Mouse (Mus musculus) hindbrain, embryonic 13.5 days (tissue): ENCODE measurements around the gene Rpf2. TPM values are rescaled to one million over a fixed set of nuclear protein-coding genes. Genes with fewer than 3 reads are reported as not detected.

Experiments used
- ATAC-seq: fragments of 200-750 bp; cut with Nextera tagmentation; 2 replicates; pipeline ENCODE4 v1.8.0; 2017; ENCODE audit warnings: moderate TSS enrichment; ENCODE audit not compliant: low FRiP score
- H3K27ac ChIP-seq: fragments of 300-500 bp; sonication (generic); 2 replicates; pipeline ENCODE4 v1.5.1; 2015; ENCODE audit warnings: inconsistent platforms, mild to moderate bottlenecking, moderate library complexity
- H3K27me3 ChIP-seq: fragments of 300-500 bp; sonication (generic); 2 replicates; pipeline ENCODE4 v1.6.1; 2015; ENCODE audit warnings: mild to moderate bottlenecking, inconsistent platforms
- H3K36me3 ChIP-seq: fragments of 300-500 bp; sonication (generic); 2 replicates; pipeline ENCODE4 v1.6.1; 2015; ENCODE audit warnings: mild to moderate bottlenecking, inconsistent platforms
- H3K4me1 ChIP-seq: fragments of 300-500 bp; sonication (generic); replicated peaks from 2 replicates; pipeline ENCODE4 v1.6.1; 2015; ENCODE audit warnings: inconsistent platforms
- H3K4me2 ChIP-seq: fragments of 300-500 bp; sonication (generic); 2 replicates; pipeline ENCODE4 v1.6.1; 2015; ENCODE audit warnings: inconsistent platforms, mild to moderate bottlenecking, moderate library complexity
- H3K4me3 ChIP-seq: fragments of 300-500 bp; sonication (generic); 2 replicates; pipeline ENCODE4 v1.5.1; 2015; ENCODE audit warnings: mild to moderate bottlenecking, inconsistent platforms
- H3K9ac ChIP-seq: fragments of 300-500 bp; sonication (generic); 2 replicates; pipeline ENCODE4 v1.6.1; 2015; ENCODE audit warnings: mild to moderate bottlenecking, inconsistent platforms
- H3K9me3 ChIP-seq: fragments of 300-500 bp; sonication (generic); 2 replicates; pipeline ENCODE4 v1.6.1; 2016; ENCODE audit warnings: inconsistent platforms
- WGBS: fragments of 180-500 bp; shearing (Covaris S2); methylation state at CpG from one replicate; pipeline ENCODE4 v1.1.7; 2015; 5-methylcytosine and 5-hydroxymethylcytosine counted together
- polyA plus RNA-seq: library from polyadenylated mRNA; unstranded; fragments of >200 nt; fragmentation: Nextera tagmentation; extraction: Ambion mirVana; gene quantifications from 2 replicates; pipeline ENCODE4 v1.2.1, GENCODE M21; 2015

Rpf2 gene
- polyA plus RNA-seq: 72.6 and 81.7 TPM in 2 replicates

- peak; percentile 96 for ATAC-seq
- Histone ChIP-seq H3K9ac (peak within 1 kb of the TSS; percentile 78), H3K4me3 (peak within 1 kb of the TSS; percentile 78), H3K27ac (peak within 1 kb of the TSS; percentile 88), H3K9me3 (no peaks in the 10 kb centered on the region), H3K4me1 (peaks cover 16% of the 10 kb centered on the region), H3K4me2 (peak within 1 kb of the TSS; percentile 70), H3K27me3 (no peaks in the 10 kb centered on the region), H3K36me3 (peaks cover 62% of the 10 kb centered on the region)
- WGBS: under 1% methylated on average over 54 of the region's 54 CpGs
Measured at GRCm38 (mm10) chr10:40246374-40247165, at the start of gene Rpf2. Gene Rpf2, minus strand, starts transcription at chr10:40247036.

DNA sequence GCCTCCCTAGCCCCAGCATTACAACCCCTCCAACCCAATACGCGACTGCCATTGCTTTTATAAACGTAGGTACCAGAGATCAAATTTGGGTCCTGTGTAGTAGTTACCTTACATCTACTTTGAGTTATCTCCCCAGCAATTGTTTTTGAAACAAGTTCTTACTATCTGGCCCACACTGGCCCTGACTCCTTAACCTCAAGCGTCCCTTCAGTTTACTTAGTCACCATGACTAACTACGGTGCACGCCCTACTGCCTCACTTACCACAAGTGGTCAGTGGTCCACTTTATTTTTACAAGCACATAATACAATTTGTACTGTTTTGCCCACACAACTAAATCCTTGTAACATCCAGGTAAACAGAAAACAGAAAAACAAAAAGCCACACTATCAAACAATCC, 45.8 kb upstream of the Rpf2 start:
- peaks cover 28% of the 10 kb centered on the region for H3K36me3 ChIP-seq
- WGBS: 95% methylated on average over 6 of the region's 6 CpGs
- H3K4me1 ChIP-seq: peaks cover 17% of the 10 kb centered on the region
- no peak overlapping the region for H3K27ac ChIP-seq
- H3K9me3 ChIP-seq: no peaks in the 10 kb centered on the region
- H3K4me2 ChIP-seq: no peak overlapping the region
- ATAC-seq: no peak
- H3K9ac ChIP-seq: no peak overlapping the region
- no peaks in the 10 kb centered on the region for H3K27me3 ChIP-seq
- no peak overlapping the region for H3K4me3 ChIP-seq

- Histone ChIP-seq H3K4me3 (no peak overlapping the region), H3K4me2 (no peak overlapping the region), H3K9ac (no peak overlapping the region), H3K36me3 (peaks cover 45% of the 10 kb centered on the region), H3K4me1 (no peaks in the 10 kb centered on the region), H3K9me3 (no peaks in the 10 kb centered on the region), H3K27me3 (no peaks in the 10 kb centered on the region), H3K27ac (no peak overlapping the region)
- WGBS: 90% methylated on average over 1 of the region's 1 CpGs
- no peak for ATAC-seq
Measured at GRCm38 (mm10) chr10:40286767-40287166, 39.9 kb upstream of the Rpf2 start.

DNA sequence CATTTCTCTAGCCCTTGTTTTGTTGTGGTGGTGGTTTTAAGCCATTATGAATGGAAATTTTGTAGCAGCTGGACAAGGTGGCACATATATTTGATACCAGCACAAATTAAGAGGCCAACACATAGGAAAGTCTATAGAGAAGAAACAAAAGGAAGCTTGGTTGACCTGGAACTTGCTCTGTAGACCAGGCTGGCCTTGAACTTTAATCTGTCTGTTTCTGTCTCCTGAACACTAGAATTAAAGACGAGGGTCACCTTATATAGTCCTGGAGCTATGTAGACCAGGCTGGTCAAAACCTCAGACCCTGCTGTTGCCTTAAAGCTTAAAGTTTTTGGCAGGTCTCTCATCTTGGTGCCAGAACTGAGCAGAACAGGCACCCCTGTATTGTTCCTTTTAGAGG, 38.7 kb upstream of the Rpf2 start:
- no peaks in the 10 kb centered on the region for H3K4me1 ChIP-seq
- H3K4me3 ChIP-seq: no peak overlapping the region
- H3K9ac ChIP-seq: no peak overlapping the region
- H3K27ac ChIP-seq: no peak overlapping the region
- no peaks in the 10 kb centered on the region for H3K9me3 ChIP-seq
- ATAC-seq: no peak
- peaks cover 33% of the 10 kb centered on the region for H3K36me3 ChIP-seq
- WGBS: 88% methylated on average over 1 of the region's 1 CpGs
- H3K27me3 ChIP-seq: no peaks in the 10 kb centered on the region
- no peak overlapping the region for H3K4me2 ChIP-seq

DNA sequence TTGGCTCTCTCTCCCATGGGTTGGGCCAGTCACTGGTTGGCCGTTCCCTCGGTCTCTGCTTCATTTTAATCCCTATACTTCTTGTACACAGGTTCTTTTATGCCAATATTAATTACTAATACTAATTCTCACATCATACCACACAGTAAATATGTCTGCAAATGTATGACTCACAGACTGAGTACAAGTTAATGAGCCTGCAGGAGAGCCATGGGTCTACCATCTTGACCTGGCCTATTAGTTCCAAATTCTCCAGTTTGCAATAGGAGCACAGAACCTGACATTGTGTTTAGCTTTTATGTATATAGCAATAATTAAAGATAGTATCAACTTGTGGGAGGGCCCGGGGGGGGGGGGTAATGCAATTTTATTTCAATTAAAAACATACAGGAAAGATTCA, 38.2 kb upstream of the Rpf2 start:
- WGBS: 90% methylated on average over 3 of the region's 3 CpGs
- no peak for ATAC-seq
- Histone ChIP-seq H3K36me3 (peaks cover 32% of the 10 kb centered on the region), H3K27me3 (no peaks in the 10 kb centered on the region), H3K4me2 (no peak overlapping the region), H3K27ac (no peak overlapping the region), H3K9ac (no peak overlapping the region), H3K4me1 (no peaks in the 10 kb centered on the region), H3K4me3 (no peak overlapping the region), H3K9me3 (no peaks in the 10 kb centered on the region)

DNA sequence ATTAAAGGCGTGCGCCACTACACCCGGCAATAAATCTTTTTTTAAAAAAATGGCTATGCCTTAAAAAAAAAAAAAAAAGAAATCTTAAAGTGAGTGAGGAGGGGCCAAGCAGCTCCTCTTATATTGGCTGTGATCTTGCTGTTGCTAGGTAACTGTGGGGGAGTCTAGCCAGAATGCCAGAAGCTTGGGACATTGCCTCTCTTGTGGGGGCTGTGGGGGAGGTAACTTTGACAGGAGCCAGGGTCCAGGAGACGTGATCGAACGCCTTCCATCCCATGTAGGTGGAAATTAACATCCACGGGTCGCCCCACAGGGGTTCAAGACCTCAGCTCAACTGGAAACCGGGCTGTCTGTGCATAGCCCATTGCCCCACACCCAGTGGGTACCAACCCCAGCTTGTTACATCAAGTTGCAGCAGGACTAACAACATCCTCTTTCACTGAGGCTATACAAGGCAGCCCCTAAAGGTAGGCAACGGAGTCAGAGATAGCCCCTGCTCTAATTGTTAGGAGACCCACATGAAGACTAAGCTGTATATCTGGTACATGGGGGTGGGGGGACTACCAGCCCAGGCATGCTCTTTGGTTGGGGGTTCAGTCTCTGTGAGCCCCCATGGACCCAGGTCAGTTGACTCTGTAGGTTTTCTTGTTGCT, 37.5 kb upstream of the Rpf2 start:
- Histone ChIP-seq H3K4me1 (no peaks in the 10 kb centered on the region), H3K4me3 (no peak overlapping the region), H3K27ac (no peak overlapping the region), H3K9me3 (no peaks in the 10 kb centered on the region), H3K9ac (no peak overlapping the region), H3K4me2 (no peak overlapping the region), H3K36me3 (peaks cover 27% of the 10 kb centered on the region), H3K27me3 (no peaks in the 10 kb centered on the region)
- ATAC-seq: no peak
- 72% methylated on average over 10 of the region's 10 CpGs for WGBS

- 94% methylated on average over 9 of the region's 9 CpGs for WGBS
Measured at GRCm38 (mm10) chr10:40283636-40284035, 36.8 kb upstream of the Rpf2 start.

GRCm38 (mm10) chr10:40281565-40281964, 34.7 kb upstream of the Rpf2 start:
- no peak overlapping the region for H3K27ac ChIP-seq
- H3K4me1 ChIP-seq: no peaks in the 10 kb centered on the region
- H3K4me2 ChIP-seq: no peak overlapping the region
- 95% methylated on average over 2 of the region's 2 CpGs for WGBS
- no peaks in the 10 kb centered on the region for H3K27me3 ChIP-seq
- no peak overlapping the region for H3K4me3 ChIP-seq
- peaks cover 24% of the 10 kb centered on the region for H3K36me3 ChIP-seq
- ATAC-seq: no peak
- no peaks in the 10 kb centered on the region for H3K9me3 ChIP-seq
- no peak overlapping the region for H3K9ac ChIP-seq

More at GRCm38 (mm10) chr10:40283636-40284035, 36.8 kb upstream of the Rpf2 start:
- no peaks in the 10 kb centered on the region for H3K4me1 ChIP-seq
- no peak for ATAC-seq
- peaks cover 27% of the 10 kb centered on the region for H3K36me3 ChIP-seq
- H3K4me2 ChIP-seq: no peak overlapping the region
- no peak overlapping the region for H3K27ac ChIP-seq
- H3K4me3 ChIP-seq: no peak overlapping the region
- no peaks in the 10 kb centered on the region for H3K27me3 ChIP-seq
- H3K9ac ChIP-seq: no peak overlapping the region
- H3K9me3 ChIP-seq: no peaks in the 10 kb centered on the region

DNA sequence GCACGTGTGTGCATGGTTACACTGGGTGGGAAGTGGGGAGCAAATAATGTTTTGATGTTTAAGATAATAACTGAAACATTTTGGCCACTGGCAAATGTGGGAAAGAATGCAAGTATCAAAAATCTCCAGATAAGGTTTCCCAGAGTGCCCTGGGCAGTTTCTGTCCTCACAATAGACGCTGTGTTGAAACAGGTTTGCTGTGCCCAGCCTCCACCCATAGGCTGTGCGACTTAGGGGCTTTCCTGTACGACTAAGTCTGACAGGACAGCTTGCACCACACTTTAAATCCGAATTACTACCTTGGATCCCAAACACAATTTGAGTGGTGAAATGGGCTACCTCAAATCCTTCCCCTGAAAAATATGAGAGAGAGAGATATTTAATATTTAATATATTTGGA, 31.5 kb upstream of the Rpf2 start:
- H3K4me3 ChIP-seq: no peak overlapping the region
- H3K4me1 ChIP-seq: no peaks in the 10 kb centered on the region
- no peak overlapping the region for H3K4me2 ChIP-seq
- H3K36me3 ChIP-seq: peaks cover 6% of the 10 kb centered on the region; the same call in 1 of the 2 replicates
- no peak overlapping the region for H3K27ac ChIP-seq
- H3K27me3 ChIP-seq: no peaks in the 10 kb centered on the region
- H3K9me3 ChIP-seq: no peaks in the 10 kb centered on the region
- no peak for ATAC-seq
- 75% methylated on average over 5 of the region's 5 CpGs for WGBS
- H3K9ac ChIP-seq: no peak overlapping the region

DNA sequence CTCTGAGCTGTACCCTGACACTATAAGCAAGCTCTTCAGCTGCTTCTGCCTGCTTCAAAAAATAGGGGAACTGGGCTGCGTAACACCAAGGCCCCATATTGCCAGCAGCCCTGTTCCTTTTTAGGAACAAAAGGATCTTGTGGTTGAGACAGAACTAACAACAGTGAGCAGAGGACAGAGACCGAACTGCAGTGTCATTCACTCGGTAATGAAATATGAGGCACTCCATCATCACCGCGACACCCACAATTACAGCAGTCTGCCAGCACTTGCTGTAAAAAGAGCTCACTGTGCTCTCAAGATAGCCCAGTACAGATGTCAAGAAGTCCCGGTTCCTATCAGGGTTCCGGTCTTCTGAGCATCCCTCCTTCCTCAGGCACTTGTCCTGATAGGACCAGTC, 29.2 kb upstream of the Rpf2 start:
- Histone ChIP-seq H3K4me2 (no peak overlapping the region), H3K9ac (peak overlapping the region; percentile 3; the same call in 1 of the 2 replicates), H3K4me3 (no peak overlapping the region), H3K9me3 (no peaks in the 10 kb centered on the region), H3K36me3 (no peaks in the 10 kb centered on the region), H3K27me3 (no peaks in the 10 kb centered on the region), H3K27ac (no peak overlapping the region), H3K4me1 (no peaks in the 10 kb centered on the region)
- no peak for ATAC-seq
- WGBS: 69% methylated on average over 7 of the region's 7 CpGs

DNA sequence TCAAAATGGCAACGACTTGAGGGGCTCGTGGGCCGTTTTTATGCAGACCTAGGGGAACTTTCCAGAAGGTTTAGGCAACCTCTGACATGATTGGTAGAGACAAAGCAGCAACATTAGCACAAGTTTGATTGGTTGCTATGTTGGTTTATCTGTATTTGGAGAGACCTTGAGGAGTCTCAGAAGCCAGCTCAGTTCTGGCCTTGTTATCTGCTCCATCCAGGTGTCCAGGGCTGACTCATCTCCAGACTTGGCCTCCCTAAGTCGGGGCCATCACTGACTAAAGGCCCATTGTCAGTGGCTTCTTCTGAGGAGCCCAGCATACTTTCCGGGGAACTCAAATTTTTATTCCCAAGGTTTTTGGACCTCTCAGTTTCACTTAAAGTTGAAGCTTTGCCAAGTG, 27.1 kb upstream of the Rpf2 start:
- Histone ChIP-seq H3K27me3 (no peaks in the 10 kb centered on the region), H3K4me2 (no peak overlapping the region), H3K27ac (no peak overlapping the region), H3K4me3 (no peak overlapping the region), H3K36me3 (no peaks in the 10 kb centered on the region), H3K9ac (no peak overlapping the region), H3K9me3 (no peaks in the 10 kb centered on the region), H3K4me1 (no peaks in the 10 kb centered on the region)
- WGBS: 82% methylated on average over 5 of the region's 5 CpGs
- no peak for ATAC-seq

DNA sequence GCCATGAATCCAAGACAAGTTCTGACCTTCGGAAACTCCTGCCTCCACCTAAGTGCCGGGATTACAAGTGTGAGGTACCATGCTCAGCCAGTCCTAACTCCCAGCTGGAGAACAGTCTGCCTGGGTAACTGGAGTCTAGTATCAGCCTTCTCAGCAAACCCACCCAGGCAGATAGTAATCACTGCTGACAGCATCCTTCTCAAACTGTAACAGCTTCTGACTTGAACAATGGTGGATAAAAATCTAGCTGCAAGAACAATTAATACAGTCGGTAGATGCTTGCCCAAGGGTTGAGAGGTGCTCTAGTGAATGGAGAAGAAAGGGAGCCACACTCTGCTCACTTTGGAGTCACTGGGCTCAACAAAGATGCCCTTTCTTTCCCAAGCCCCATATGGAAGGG, 24.4 kb upstream of the Rpf2 start:
- H3K9me3 ChIP-seq: no peaks in the 10 kb centered on the region
- no peak overlapping the region for H3K9ac ChIP-seq
- no peak overlapping the region for H3K27ac ChIP-seq
- H3K36me3 ChIP-seq: no peaks in the 10 kb centered on the region
- H3K4me3 ChIP-seq: no peak overlapping the region
- H3K27me3 ChIP-seq: no peaks in the 10 kb centered on the region
- 84% methylated on average over 3 of the region's 3 CpGs for WGBS
- H3K4me2 ChIP-seq: no peak overlapping the region
- no peak for ATAC-seq
- no peaks in the 10 kb centered on the region for H3K4me1 ChIP-seq

- Histone ChIP-seq H3K4me1 (no peaks in the 10 kb centered on the region), H3K36me3 (no peaks in the 10 kb centered on the region), H3K27me3 (no peaks in the 10 kb centered on the region), H3K4me2 (no peak overlapping the region), H3K9ac (no peak overlapping the region), H3K9me3 (no peaks in the 10 kb centered on the region), H3K4me3 (no peak overlapping the region), H3K27ac (no peak overlapping the region)
- WGBS: 90% methylated on average over 3 of the region's 3 CpGs
- ATAC-seq: no peak
Measured at GRCm38 (mm10) chr10:40264920-40265319, 18.1 kb upstream of the Rpf2 start.
